Mouse (Mus musculus): ENCODE data around the gene Hist1h2bh.
A peak's percentile ranks its signal among the peaks of the same experiment; 100 is the strongest.
"Not testable (repeated sequence)": the region's sequence is repeated elsewhere in the genome, so short reads cannot be mapped to it uniquely, and the experiment has no call there.

The Hist1h2bh gene

GRCm38 (mm10) chr13:23550761-23551145 lies 7.6 kb upstream of the Hist1h2bh start:
- no peak for DNase-seq

GRCm38 (mm10) chr13:23546694-23547093 lies 3.5 kb upstream of the Hist1h2bh start:
- DNase-seq: no peak

- not testable (repeated sequence) for DNase-seq
These were observed 1.6 kb upstream of the Hist1h2bh start for GRCm38 (mm10) chr13:23544787-23545120.

GRCm38 (mm10) chr13:23543965-23544786 lies 984 bp upstream of the Hist1h2bh start, which contains the start of gene Hist1h3f:
Gene Hist1h3f (plus strand): TSS chr13:23544052.
- peak; percentile 44 for DNase-seq

- DNase-seq: not testable (repeated sequence)
These were observed 789 bp downstream of the Hist1h2bh start for GRCm38 (mm10) chr13:23542225-23542980.

GRCm38 (mm10) chr13:23541497-23541896 lies 1.7 kb downstream of the Hist1h2bh start:
- DNase-seq: no peak

- DNase-seq: not testable (repeated sequence)
These were observed 3.4 kb downstream of the Hist1h2bh start for GRCm38 (mm10) chr13:23539821-23540220.

- DNase-seq: no peak
These were observed 4.9 kb downstream of the Hist1h2bh start for GRCm38 (mm10) chr13:23538249-23538648.

GRCm38 (mm10) chr13:23537006-23537710 lies 6.0 kb downstream of the Hist1h2bh start:
- DNase-seq: no peak

- no peak for DNase-seq
These were observed 6.9 kb downstream of the Hist1h2bh start for GRCm38 (mm10) chr13:23536076-23536822.

GRCm38 (mm10) chr13:23535137-23536075 lies 7.8 kb downstream of the Hist1h2bh start, which contains the start of gene Hist1h3g:
Gene Hist1h3g (plus strand): TSS chr13:23535422.
- DNase-seq: peak; percentile 87

- DNase-seq: no peak
These were observed 8.6 kb downstream of the Hist1h2bh start for GRCm38 (mm10) chr13:23534368-23535131.

- peak; percentile 51 for DNase-seq
These were observed 9.4 kb downstream of the Hist1h2bh start, which contains the start of gene Hist1h2af for GRCm38 (mm10) chr13:23533560-23534367. Gene Hist1h2af (plus strand): TSS chr13:23533906.

GRCm38 (mm10) chr13:23532262-23533075 lies 10.7 kb downstream of the Hist1h2bh start:
- no peak for DNase-seq

GRCm38 (mm10) chr13:23530901-23531875 lies 12.0 kb downstream of the Hist1h2bh start, which contains the start of gene Hist1h4h:
Gene Hist1h4h (plus strand): TSS chr13:23531050.
- peak; percentile 88 for DNase-seq

- peak; percentile 60 for DNase-seq
These were observed 12.9 kb downstream of the Hist1h2bh start for GRCm38 (mm10) chr13:23530181-23530900.

Measured in right cerebral cortex, postnatal 4 days (tissue).